Mouse (Mus musculus) cerebellum, adult 2 months (tissue): ENCODE results near the gene Axl.
A peak's percentile ranks its signal among the peaks of the same experiment; 100 is the strongest.

Experiments used
- CTCF ChIP-seq: fragments of 200-500 bp; IDR thresholded peaks from 2 replicates; pipeline ENCODE4 v1.5.1; 2011; ENCODE audit warnings: low read depth, mild to moderate bottlenecking, control low read depth, low read length, moderate library complexity, borderline replicate concordance; ENCODE audit not compliant: insufficient read depth
- POLR2A ChIP-seq: fragments of 200-500 bp; IDR thresholded peaks from 2 replicates; pipeline ENCODE4 v1.6.1; 2011; ENCODE audit warnings: low read length, control low read depth, borderline replicate concordance; ENCODE audit not compliant: insufficient read depth

GRCm38 (mm10) chr7:25718788-25719417, 69.6 kb downstream of the Axl start, which contains the start of gene Ccdc97:
- no peak for TF ChIP-seq CTCF
- TF ChIP-seq POLR2A: peak; percentile 69; the same call in 1 of the 2 replicates
